Mouse (Mus musculus) liver, adult 2 months (tissue): ENCODE results near the gene Gm5862.

Experiments used
- CTCF ChIP-seq: fragments of 200-500 bp; IDR thresholded peaks from 2 replicates; pipeline ENCODE4 v1.5.1; 2011; ENCODE audit warnings: low read depth, low read length, control low read depth
- POLR2A ChIP-seq: fragments of 200-500 bp; IDR thresholded peaks from 2 replicates; pipeline ENCODE4 v1.6.1; 2011; ENCODE audit warnings: low read length, control low read depth; ENCODE audit not compliant: insufficient read depth; ENCODE audit errors: extremely low read depth

GRCm38 (mm10) chr5:26070716-26071115 is 48.0 kb upstream of the Gm5862 start:
- TF ChIP-seq POLR2A = no peak
- TF ChIP-seq CTCF = no peak
